Mouse (Mus musculus) large intestine, adult 2 months (tissue): ENCODE results near the gene Neu3. TPM values are rescaled to one million over a fixed set of nuclear protein-coding genes. Genes with fewer than 3 reads are reported as not detected.

Source experiments
- DNase-seq: peaks from one replicate; pipeline ENCODE4 v3.0.0-alpha.2; 2012; ENCODE audit warnings: low read depth, low spot score
- WGBS: fragments of 180-500 bp; shearing (Covaris S2); methylation state at CpG from one replicate; pipeline ENCODE4 v1.1.7; 2018; 5-methylcytosine and 5-hydroxymethylcytosine counted together
- polyA plus RNA-seq: library from polyadenylated mRNA; depleted of rRNA; stranded (reverse); fragments of >200 nt; gene quantifications from 2 replicates; pipeline ENCODE4 v1.2.3, GENCODE M21; 2012; rRNA removed

The Neu3 gene
- 1.1 and 2.2 TPM in 2 replicates for polyA plus RNA-seq

GRCm38 (mm10) chr7:99828083-99828570 lies at the start of gene Neu3:
TSS of gene Neu3 (minus strand) at chr7:99828417.
- under 1% methylated on average over 26 of the region's 26 CpGs for WGBS
- DNase-seq = peak; percentile 64

GRCm38 (mm10) chr7:99876345-99876744 lies 48.1 kb upstream of the Neu3 start:
- 4% methylated on average over 3 of the region's 3 CpGs for WGBS
- DNase-seq = peak; percentile 67

DNA sequence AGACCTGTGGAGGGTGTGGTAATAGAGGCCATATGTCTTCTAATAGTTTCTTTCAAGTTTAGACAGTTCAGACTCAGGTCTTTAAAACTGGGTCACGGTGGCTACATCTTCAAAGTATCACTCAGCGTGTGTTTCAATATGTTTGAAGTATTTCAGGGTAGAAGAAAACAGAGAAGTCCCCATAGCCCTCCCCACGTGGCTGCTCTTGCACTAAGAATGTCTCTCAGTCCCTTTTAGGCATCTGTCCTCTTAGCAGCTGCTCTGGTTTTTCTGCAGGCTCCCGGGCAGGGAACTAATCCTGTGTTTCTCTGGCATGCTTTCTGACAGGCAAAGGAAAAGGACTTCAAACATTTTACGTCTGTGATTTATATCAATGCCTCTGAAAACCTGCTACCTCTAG lies 47.7 kb upstream of the Neu3 start:
- WGBS = 45% methylated on average over 5 of the region's 5 CpGs
- DNase-seq = no peak

DNA sequence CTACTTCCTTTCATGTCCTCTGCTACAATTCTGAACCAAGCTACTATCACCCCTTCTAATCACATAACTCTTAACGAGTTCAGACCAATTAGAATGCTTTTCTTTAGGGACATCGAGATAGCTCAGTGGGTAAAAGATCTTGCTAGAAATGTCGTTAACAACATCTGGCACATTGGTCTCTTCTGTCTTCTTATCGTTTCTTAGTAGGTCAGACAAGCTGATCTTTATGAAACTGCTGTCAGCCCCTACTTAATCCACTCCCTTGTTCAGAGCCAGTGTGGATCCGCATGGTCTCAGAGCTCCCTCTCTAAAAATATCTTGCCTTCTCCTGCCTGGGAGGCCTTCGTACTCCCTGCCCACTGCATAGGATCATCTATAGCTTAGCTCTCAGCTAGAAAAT lies 45.7 kb upstream of the Neu3 start:
- 77% methylated on average over 6 of the region's 6 CpGs for WGBS
- no peak for DNase-seq

GRCm38 (mm10) chr7:99869296-99869695 lies 41.1 kb upstream of the Neu3 start:
- no peak for DNase-seq
- 55% methylated on average over 4 of the region's 4 CpGs for WGBS

DNA sequence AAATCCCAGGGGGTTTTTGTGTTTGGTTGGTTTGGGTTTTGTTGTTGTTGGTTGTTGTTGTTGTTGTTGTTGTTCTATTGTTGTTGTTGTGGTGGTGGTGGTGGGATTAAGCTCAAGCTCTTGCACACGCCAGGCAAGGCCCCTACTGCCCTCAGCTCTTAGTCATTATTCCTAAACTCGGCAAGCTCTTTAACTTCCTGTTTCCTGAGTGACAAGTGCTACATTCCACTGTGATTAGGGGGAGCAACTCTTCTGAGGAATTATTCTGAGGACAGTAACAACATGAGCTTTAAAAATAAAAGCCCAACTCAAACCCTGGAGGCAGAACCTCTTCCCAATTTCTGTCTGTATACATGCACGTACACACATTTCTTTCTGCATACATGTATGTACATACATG lies 37.0 kb upstream of the Neu3 start:
- 50% methylated on average over 3 of the region's 3 CpGs for WGBS

DNA sequence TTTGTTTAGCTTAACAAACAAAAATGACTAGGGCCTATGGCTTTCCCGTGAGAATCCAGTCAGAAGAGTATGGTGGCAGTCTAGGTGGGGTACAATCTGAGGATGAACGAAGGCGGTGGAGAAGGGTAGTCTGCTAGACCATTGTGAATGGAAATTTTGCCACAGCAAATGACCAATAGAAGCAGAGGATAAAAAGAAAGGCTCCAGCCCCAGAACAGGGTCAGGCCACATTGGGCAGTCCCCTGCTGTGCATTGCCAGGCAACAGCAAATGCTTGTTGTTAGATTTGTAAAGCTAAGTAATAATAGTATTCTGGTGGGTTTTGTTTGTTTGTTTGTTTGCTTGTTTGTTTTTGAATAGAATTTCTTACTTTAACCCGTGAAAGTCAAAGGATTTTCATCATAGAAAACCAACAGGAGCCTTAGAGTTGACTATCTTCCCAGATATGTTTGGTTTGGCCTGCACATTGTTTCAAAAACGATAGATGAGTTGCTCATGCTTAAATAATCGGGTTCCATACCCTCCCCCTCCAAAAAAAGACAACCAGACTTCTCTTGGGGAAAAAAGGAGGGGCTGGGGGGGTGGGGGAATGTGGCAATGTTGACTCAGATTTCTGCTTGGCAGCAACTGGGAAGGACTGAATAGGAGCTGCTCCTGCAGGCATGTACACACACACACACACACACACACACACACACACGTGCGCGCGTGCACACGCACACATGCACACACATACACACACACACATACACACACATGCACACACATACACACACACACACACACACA lies 36.2 kb upstream of the Neu3 start:
- 64% methylated on average over 11 of the region's 11 CpGs for whole genome bisulfite sequencing
- DNase-seq = no peak

More for the DNA sequence above, 37.0 kb upstream of the Neu3 start:
- DNase-seq = no peak

GRCm38 (mm10) chr7:99863362-99863761 lies 35.1 kb upstream of the Neu3 start, which contains the start of gene Spcs2:
TSS of gene Spcs2 (minus strand) at chr7:99863462.
- WGBS = 46% methylated on average over 7 of the region's 7 CpGs
- DNase-seq = no peak

DNA sequence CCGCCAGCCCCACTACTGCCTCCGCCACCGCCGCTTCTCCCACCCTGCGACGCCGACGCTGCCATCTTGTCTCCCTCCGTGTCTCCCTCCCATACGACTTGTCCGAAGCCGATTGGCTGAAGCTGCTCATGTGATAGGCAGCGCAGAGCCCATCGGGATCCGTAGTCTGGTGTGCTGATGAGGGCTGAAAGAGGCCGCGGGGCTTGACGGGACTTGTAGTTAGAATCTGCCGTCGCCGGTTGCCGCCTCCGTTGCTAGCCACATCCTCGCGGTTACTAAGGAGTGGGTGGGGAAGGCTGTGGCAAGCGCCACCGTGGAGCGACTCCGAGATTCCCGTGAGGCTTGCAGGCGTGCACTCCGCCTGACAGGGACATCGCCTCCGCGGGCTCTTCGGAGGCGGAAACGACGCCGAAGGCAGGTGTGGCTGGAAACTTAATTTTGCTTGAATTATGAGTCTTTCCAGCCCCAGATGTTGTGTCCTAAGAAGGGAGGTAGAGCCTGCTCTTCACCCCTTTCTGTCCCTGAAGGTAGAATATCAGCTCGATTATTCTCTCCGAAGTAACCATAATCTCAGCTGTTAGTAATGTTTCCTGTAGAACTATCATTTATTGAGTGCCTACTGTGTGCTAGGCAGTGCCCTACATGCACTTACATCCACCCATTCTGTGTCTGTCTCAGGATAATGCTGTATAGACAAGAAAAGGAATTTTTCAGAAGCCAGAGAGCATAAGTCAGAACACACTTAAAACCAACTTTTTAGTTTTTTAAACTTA lies 30.8 kb upstream of the Neu3 start, which contains the start of gene Xrra1:
TSS of gene Xrra1 (plus strand) at position 304 of the 773 bp plus-strand sequence.
- WGBS = 1% methylated on average over 42 of the region's 42 CpGs
- DNase-seq = peak; percentile 97

DNA sequence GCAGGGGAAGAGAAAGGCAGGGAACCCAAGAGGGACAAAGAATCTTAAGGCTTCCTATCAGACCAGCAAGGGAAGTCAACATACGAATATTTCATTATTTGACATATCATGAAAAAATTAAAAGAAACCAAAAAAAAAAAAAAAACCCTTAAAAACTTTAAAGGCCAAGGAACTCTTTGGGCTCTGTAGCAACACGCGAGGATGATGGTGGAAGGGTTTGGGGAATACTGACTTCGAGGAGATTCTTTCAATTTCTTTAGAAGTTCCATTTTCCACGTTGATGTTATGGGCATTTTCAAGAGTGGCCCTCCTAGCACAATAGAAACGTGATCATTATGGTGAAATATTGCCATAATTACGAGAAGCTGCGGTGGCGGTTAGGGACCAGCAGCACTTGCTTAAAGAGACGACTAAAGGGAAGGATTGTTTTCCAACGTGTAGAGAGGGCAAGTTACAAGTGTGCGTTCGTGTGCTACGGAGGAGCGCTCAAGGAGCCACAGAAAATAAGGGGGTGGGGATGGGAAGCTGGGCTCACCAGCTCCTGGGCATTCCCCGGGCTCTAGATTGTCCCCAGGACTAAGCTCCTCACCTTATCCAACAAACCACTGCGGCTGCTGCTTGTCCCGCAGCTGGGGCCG lies 30.1 kb upstream of the Neu3 start:
- under 1% methylated on average over 19 of the region's 19 CpGs for WGBS
- DNase-seq = no peak

DNA sequence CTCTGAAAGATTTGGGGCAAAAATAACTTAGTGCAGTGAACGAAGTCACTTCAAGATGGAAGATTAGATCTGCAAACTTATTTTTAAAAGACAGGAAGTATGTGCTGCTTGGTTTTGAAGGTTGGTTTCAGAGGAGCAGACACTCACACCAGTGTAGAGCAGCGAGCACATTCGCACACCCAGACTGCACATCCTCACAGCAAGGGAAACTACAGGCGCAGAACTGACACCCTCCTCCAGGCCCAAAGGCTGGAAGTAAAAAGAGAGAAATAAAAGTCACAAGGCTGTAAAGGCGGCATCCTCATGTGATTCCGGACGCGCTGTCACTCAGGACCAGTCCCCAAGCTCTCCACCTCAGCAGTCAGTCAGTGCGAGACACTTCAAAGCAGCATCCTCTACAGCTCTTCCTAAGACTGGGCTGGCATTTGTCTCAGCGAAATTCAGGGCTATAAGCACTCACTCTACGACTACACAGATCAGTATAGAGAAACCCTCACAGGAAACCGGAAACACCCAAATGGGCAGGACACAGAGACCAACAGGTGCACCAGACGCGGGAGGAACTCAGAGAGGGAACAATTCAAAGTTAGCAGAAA lies 28.1 kb upstream of the Neu3 start:
- DNase-seq = no peak
- WGBS = 79% methylated on average over 14 of the region's 14 CpGs

DNA sequence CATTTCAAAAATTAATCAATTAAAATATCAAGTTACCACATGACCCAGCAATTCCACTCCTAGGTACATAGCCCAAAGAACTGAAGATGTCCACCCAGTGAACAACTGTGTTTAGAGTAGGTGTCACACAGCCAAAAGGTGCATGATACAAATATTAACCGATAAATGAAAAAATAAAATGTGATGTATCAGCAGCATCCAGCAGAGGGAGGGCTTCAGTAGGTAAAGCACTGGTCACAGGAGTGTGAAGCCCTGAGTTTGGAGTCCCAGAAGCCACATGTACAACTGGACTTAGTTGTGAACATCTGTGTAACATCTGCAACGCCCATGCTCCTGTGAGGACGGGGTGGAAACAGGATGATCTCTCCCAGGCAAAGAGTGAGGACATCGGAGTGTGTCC lies 26.1 kb upstream of the Neu3 start:
- DNase-seq = no peak
- WGBS = 83% methylated on average over 4 of the region's 4 CpGs

GRCm38 (mm10) chr7:99853350-99853749 lies 25.1 kb upstream of the Neu3 start:
- 81% methylated on average over 7 of the region's 7 CpGs for WGBS
- DNase-seq = no peak

DNA sequence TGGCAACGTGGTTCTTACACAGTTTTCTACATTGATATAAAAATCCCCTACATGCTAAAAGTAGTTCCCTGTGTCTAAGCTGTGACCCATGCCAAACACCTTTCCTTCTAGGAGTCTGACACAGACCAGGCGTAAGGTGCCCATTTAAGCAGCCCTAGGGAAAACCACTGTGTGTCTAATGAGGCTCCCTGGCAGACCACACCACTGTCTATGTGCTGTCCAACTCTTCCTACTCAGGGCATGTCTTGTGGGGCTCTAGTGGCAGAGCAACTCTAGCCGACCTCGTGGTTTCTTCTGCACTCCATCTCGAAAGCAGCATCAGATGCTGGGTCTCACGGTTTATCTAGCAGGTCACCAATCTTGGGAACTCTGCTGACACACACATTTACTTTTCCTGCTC lies 23.4 kb upstream of the Neu3 start:
- WGBS = 79% methylated on average over 6 of the region's 6 CpGs

GRCm38 (mm10) chr7:99851121-99851520 lies 22.9 kb upstream of the Neu3 start:
- WGBS = 54% methylated on average over 1 of the region's 1 CpGs
- DNase-seq = no peak

More for the DNA sequence above, 23.4 kb upstream of the Neu3 start:
- DNase-seq = no peak

DNA sequence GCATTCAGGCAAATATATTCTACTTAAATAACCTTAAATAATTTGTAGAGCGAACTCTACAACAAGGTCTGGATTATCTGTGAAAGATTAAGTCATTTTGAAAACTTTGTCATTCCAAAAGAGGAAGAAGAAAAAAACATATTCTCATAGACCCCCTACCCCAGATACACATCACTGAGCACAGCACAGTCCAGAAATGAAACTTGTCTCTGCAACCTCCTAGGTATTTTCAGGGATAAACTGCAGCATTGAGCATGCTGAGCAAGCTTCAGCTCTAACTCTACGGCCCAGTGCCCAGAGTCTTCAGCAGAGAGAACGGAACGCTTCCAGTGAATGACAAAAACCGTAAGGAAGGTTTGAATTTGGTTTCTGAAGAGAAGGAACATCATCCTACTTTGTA lies 22.3 kb upstream of the Neu3 start:
- no peak for DNase-seq
- WGBS = 92% methylated on average over 5 of the region's 5 CpGs

- WGBS = 74% methylated on average over 8 of the region's 8 CpGs
- DNase-seq = no peak
Measured at GRCm38 (mm10) chr7:99845533-99846236, 17.5 kb upstream of the Neu3 start.

- no peak for DNase-seq
Measured at GRCm38 (mm10) chr7:99838241-99838640, 10.0 kb upstream of the Neu3 start.

More at GRCm38 (mm10) chr7:99838241-99838640, 10.0 kb upstream of the Neu3 start:
- WGBS = 71% methylated on average over 3 of the region's 3 CpGs
